Mouse (Mus musculus): ENCODE measurements at regions not wholly inside any gene's neighbourhood (a gene's known extent, or its start where the extent isn't known, plus 50 kb on each side); places are given as distances from the start of the nearest gene placed in this dataset.
A peak's percentile ranks its signal among the peaks of the same experiment; 100 is the strongest.

DNA sequence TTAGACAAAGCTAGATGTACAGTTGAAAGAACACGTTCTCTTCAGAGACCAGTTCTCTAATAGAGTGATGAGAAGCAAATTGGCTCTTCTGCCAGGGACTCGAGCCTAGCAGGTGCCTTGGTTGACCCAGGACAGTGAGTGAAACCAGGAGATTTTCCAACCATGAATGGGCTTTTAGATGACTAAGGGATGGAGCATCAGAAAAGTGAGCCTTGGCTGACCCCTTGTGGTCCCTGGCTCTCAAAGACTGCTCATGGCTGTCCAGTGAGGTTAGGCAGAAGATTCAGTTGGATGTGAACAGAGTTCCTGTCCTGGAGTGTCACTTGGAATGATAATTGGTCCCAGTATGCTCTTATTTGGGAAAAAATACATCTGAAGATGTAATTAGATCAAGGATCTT lies 64.3 kb upstream of the Vash1 start:
- TF ChIP-seq CTCF (IDR thresholded peaks at IDR 0.05) (peak; percentile 86), POLR2A (IDR thresholded peaks at IDR 0.05; ENCODE audit: insufficient read depth, low read depth, low read length) (no peak)

Data from heart, adult 2 months (tissue).